Mouse (Mus musculus): Measurements from ENCODE around the gene Olfr281. TPM values are rescaled to one million over a fixed set of nuclear protein-coding genes. Genes with fewer than 3 reads are reported as not detected.

Gene Olfr281
- polyA plus RNA-seq, 1 experiment from 2014 or later, result not detected

- H3K4me3 ChIP-seq (ENCODE audit: low read length), result no peak overlapping the region
- no peaks in the 10 kb centered on the region for H3K27me3 ChIP-seq (replicated peaks; ENCODE audit: control insufficient read depth, insufficient read depth, low read length)
- no peak for ATAC-seq
- H3K9ac ChIP-seq (ENCODE audit: low read depth, low read length), result no peak overlapping the region
- H3K27ac ChIP-seq (ENCODE audit: low read length), result no peak overlapping the region
- WGBS, result 74% methylated on average over 9 of the region's 9 CpGs
- peaks cover 5% of the 10 kb centered on the region; the same call in 1 of the 2 replicates for H3K4me1 ChIP-seq (ENCODE audit: control insufficient read depth, insufficient read depth, low read length)
- H3K9me3 ChIP-seq (ENCODE audit: control insufficient read depth, low read length), result no peaks in the 10 kb centered on the region
- H3K36me3 ChIP-seq (ENCODE audit: control insufficient read depth, insufficient read depth, low read length), result no peaks in the 10 kb centered on the region
- H3K4me2 ChIP-seq (ENCODE audit: low read depth, low read length), result no peak overlapping the region
These were observed 54.0 kb downstream of the Olfr281 start for GRCm38 (mm10) chr15:98506253-98506957.

DNA sequence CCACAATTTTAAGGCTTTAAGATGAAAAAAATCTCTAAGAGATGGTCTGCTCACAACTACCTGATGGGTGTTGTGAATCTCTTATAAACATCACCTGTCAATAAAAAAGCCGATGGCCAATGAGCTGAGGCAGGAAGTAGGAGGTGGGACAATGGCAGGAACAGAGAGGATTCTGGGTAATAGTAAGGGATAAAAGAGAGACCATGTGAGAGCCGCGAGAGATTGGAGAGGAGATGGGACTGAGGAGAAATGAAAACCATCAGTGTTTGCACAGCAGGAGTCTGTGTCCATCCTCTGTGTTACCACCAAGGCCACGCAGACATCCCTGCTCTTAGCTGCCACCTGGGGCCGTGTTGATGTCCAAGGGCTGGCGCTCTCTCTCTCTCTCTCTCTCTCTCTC lies 54.9 kb downstream of the Olfr281 start:
- no peak for ATAC-seq
- Histone ChIP-seq H3K4me1 (ENCODE audit: control insufficient read depth, insufficient read depth, low read length) (peaks cover 5% of the 10 kb centered on the region; the same call in 1 of the 2 replicates), H3K27me3 (replicated peaks; ENCODE audit: control insufficient read depth, insufficient read depth, low read length) (no peaks in the 10 kb centered on the region), H3K9me3 (ENCODE audit: control insufficient read depth, low read length) (no peaks in the 10 kb centered on the region), H3K4me2 (ENCODE audit: low read depth, low read length) (no peak overlapping the region), H3K27ac (ENCODE audit: low read length) (no peak overlapping the region), H3K9ac (ENCODE audit: low read depth, low read length) (no peak overlapping the region), H3K4me3 (ENCODE audit: low read length) (no peak overlapping the region), H3K36me3 (ENCODE audit: control insufficient read depth, insufficient read depth, low read length) (no peaks in the 10 kb centered on the region)
- 89% methylated on average over 6 of the region's 6 CpGs for WGBS

DNA sequence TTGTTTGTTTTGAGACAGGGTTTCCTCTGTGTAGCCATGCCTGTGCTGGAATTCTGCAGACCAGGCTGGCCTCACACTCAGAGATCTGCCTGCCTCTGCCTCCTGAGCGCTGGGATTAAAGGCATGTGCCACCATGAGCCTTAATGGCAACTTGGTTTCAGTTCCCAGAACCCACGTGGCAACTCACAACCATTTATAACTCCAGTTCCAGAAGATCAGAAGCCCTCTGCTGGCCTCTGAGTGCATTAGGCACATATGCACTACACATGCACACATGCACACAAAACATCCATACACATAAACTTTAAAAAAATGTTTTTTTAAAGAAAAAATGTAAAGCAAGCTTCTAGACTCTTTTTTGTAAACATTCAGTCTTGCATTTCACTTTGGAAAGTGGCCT lies 57.0 kb downstream of the Olfr281 start:
- H3K4me3 ChIP-seq (ENCODE audit: low read length), result no peak overlapping the region
- no peak overlapping the region for H3K27ac ChIP-seq (ENCODE audit: low read length)
- H3K27me3 ChIP-seq (replicated peaks; ENCODE audit: control insufficient read depth, insufficient read depth, low read length), result no peaks in the 10 kb centered on the region
- 52% methylated on average over 2 of the region's 2 CpGs for WGBS
- ATAC-seq, result no peak
- no peaks in the 10 kb centered on the region for H3K36me3 ChIP-seq (ENCODE audit: control insufficient read depth, insufficient read depth, low read length)
- no peak overlapping the region for H3K9ac ChIP-seq (ENCODE audit: low read depth, low read length)
- H3K4me2 ChIP-seq (ENCODE audit: low read depth, low read length), result no peak overlapping the region
- H3K9me3 ChIP-seq (ENCODE audit: control insufficient read depth, low read length), result no peaks in the 10 kb centered on the region
- peaks cover 5% of the 10 kb centered on the region; the same call in 1 of the 2 replicates for H3K4me1 ChIP-seq (ENCODE audit: control insufficient read depth, insufficient read depth, low read length)

Other genes with a start within 250 kb of the Olfr281 start
- not detected in 2 replicates for gene Gm44579, start 231.6 kb upstream of the Olfr281 start, polyA plus RNA-seq (2015; fragmentation: Nextera tagmentation; extraction: Ambion mirVana)
- gene Olfr287, start 231.5 kb upstream of the Olfr281 start, polyA plus RNA-seq (2015; fragmentation: Nextera tagmentation; extraction: Ambion mirVana), result not detected in 2 replicates
- not detected in 2 replicates for gene Olfr286, start 218.1 kb upstream of the Olfr281 start, polyA plus RNA-seq (2015; fragmentation: Nextera tagmentation; extraction: Ambion mirVana)
- gene H1fnt, start 195.3 kb upstream of the Olfr281 start, polyA plus RNA-seq (2015; fragmentation: Nextera tagmentation; extraction: Ambion mirVana), result not detected in 2 replicates
- 0.39 and 0.42 TPM in 2 replicates for gene Zfp641, start 156.4 kb upstream of the Olfr281 start, polyA plus RNA-seq (2015; fragmentation: Nextera tagmentation; extraction: Ambion mirVana)
- not detected in 2 replicates for gene Olfr285, start 135.2 kb upstream of the Olfr281 start, polyA plus RNA-seq (2015; fragmentation: Nextera tagmentation; extraction: Ambion mirVana)
- not detected in 2 replicates for gene Olfr284, start 111.6 kb upstream of the Olfr281 start, polyA plus RNA-seq (2015; fragmentation: Nextera tagmentation; extraction: Ambion mirVana)
- not detected in 2 replicates for gene Olfr283, start 71.6 kb upstream of the Olfr281 start, polyA plus RNA-seq (2015; fragmentation: Nextera tagmentation; extraction: Ambion mirVana)
- gene Olfr282, start 21.4 kb upstream of the Olfr281 start, polyA plus RNA-seq (2015; fragmentation: Nextera tagmentation; extraction: Ambion mirVana), result not detected in 2 replicates
- gene OR5BS1P, start 17.3 kb downstream of the Olfr281 start, polyA plus RNA-seq (2015; fragmentation: Nextera tagmentation; extraction: Ambion mirVana), result not detected in 2 replicates
- gene Lalba, start 30.1 kb downstream of the Olfr281 start, polyA plus RNA-seq (2015; fragmentation: Nextera tagmentation; extraction: Ambion mirVana), result 0.31 TPM in 1 of 2 replicates, not detected in the other
- gene Olfr279, start 39.8 kb downstream of the Olfr281 start, polyA plus RNA-seq (2015; fragmentation: Nextera tagmentation; extraction: Ambion mirVana), result not detected in 2 replicates
- gene Kansl2, start 81.7 kb downstream of the Olfr281 start, polyA plus RNA-seq (2015; fragmentation: Nextera tagmentation; extraction: Ambion mirVana), result 67.2 and 69.6 TPM in 2 replicates
- 41.2 and 43.7 TPM in 2 replicates for gene Ccnt1, start 118.3 kb downstream of the Olfr281 start, polyA plus RNA-seq (2015; fragmentation: Nextera tagmentation; extraction: Ambion mirVana)
- gene 4930415O20Rik, start 118.4 kb downstream of the Olfr281 start, polyA plus RNA-seq (2015; fragmentation: Nextera tagmentation; extraction: Ambion mirVana), result 0.43 TPM in 1 of 2 replicates, not detected in the other
- gene Adcy6, start 157.5 kb downstream of the Olfr281 start, polyA plus RNA-seq (2015; fragmentation: Nextera tagmentation; extraction: Ambion mirVana), result 17.1 and 18.8 TPM in 2 replicates
- gene Cacnb3, start 178.3 kb downstream of the Olfr281 start, polyA plus RNA-seq (2015; fragmentation: Nextera tagmentation; extraction: Ambion mirVana), result 20.3 and 22.8 TPM in 2 replicates
- gene Ddx23, start 210.3 kb downstream of the Olfr281 start, polyA plus RNA-seq (2015; fragmentation: Nextera tagmentation; extraction: Ambion mirVana), result 15.6 and 17.6 TPM in 2 replicates
- 0.95 and 1.1 TPM in 2 replicates for gene Rnd1, start 224.9 kb downstream of the Olfr281 start, polyA plus RNA-seq (2015; fragmentation: Nextera tagmentation; extraction: Ambion mirVana)

Data from intestine, embryonic 16.5 days (tissue).